Mouse (Mus musculus) CH12.LX (cell line): ENCODE data around the gene Gbp2b. TPM values are rescaled to one million over a fixed set of nuclear protein-coding genes. Genes with fewer than 3 reads are reported as not detected.
A peak's percentile ranks its signal among the peaks of the same experiment; 100 is the strongest.

Experiments used
- DNase-seq: peaks from one replicate; pipeline ENCODE4 v3.0.0-alpha.2; 2013; ENCODE audit errors: extremely low read depth
- H3K27ac ChIP-seq: 2 replicates; pipeline ENCODE4 v1.5.1; 2012; ENCODE audit warnings: low read depth, mild to moderate bottlenecking, control low read depth, moderate library complexity; ENCODE audit not compliant: insufficient read depth
- H3K27me3 ChIP-seq: replicated peaks from 2 replicates; pipeline ENCODE3; 2012; ENCODE audit warnings: inconsistent platforms
- H3K36me3 ChIP-seq, 2 experiments: replicated peaks in 1 of 2; 2 replicates each; pipeline versions ENCODE3 to v1.6.1; 2012; ENCODE audit warnings: inconsistent platforms in 1 of 2, low read length in 1 of 2, mild to moderate bottlenecking in 1 of 2, mixed read lengths in 1 of 2, moderate library complexity in 1 of 2; ENCODE audit not compliant: control insufficient read depth in 1 of 2, insufficient read depth in 1 of 2
- H3K4me1 ChIP-seq, 2 experiments: 2 replicates each; pipeline ENCODE4 v1.6.1; 2012; ENCODE audit warnings: inconsistent platforms in 1 of 2, moderate library complexity in 1 of 2; ENCODE audit not compliant: insufficient read depth in 2 of 2, control insufficient read depth in 1 of 2
- H3K4me2 ChIP-seq: 2 replicates; pipeline ENCODE4 v1.6.1; 2012; ENCODE audit warnings: low read depth, mild to moderate bottlenecking, control low read depth; ENCODE audit not compliant: poor library complexity, insufficient read depth, severe bottlenecking
- H3K4me3 ChIP-seq, 3 experiments: fragments of 150-350 bp in 1 of 3; sonication (generic) in 1 of 3; replicated peaks in 1 of 3; 2 replicates each; pipeline versions ENCODE3 to v1.5.1; 2011 to 2012; ENCODE audit warnings: low read depth in 2 of 3, low read length in 2 of 3, mild to moderate bottlenecking in 2 of 3, moderate library complexity in 2 of 3, control low read depth in 1 of 3, improper control_type of control experiment in 1 of 3, inconsistent platforms in 1 of 3, mixed read lengths in 1 of 3; ENCODE audit not compliant: poor library complexity in 1 of 3
- H3K79me2 ChIP-seq: replicated peaks from 2 replicates; pipeline ENCODE4 v1.6.1; 2012; ENCODE audit warnings: mild to moderate bottlenecking, moderate library complexity; ENCODE audit not compliant: control insufficient read depth, poor library complexity, insufficient read depth, severe bottlenecking; ENCODE audit errors: extremely low read depth
- H3K9ac ChIP-seq: 2 replicates; pipeline ENCODE4 v1.6.1; 2012; ENCODE audit warnings: low read depth, mild to moderate bottlenecking, control low read depth, moderate library complexity; ENCODE audit not compliant: insufficient read depth
- H3K9me3 ChIP-seq: replicated peaks from 2 replicates; pipeline ENCODE3; 2012; ENCODE audit warnings: low read length, inconsistent platforms, mixed read lengths
- BHLHE40 ChIP-seq: IDR thresholded peaks from 2 replicates; pipeline ENCODE4 v1.6.1; 2011; ENCODE audit warnings: mild to moderate bottlenecking, low read depth, low read length, improper control_type of control experiment
- CHD1 ChIP-seq: IDR thresholded peaks from 2 replicates; pipeline ENCODE4 v1.6.1; 2012; ENCODE audit warnings: low read depth, low read length, improper control_type of control experiment, inconsistent platforms
- CHD2 ChIP-seq: IDR thresholded peaks from 2 replicates; pipeline ENCODE4 v1.6.1; 2011; ENCODE audit warnings: low read length, improper control_type of control experiment
- CTCF ChIP-seq, 2 experiments: IDR thresholded peaks in 1 of 2; conservative IDR thresholded peaks in 1 of 2; 2 replicates each; pipeline ENCODE4 v1.5.1; 2011 to 2012; ENCODE audit warnings: low read depth in 2 of 2, low read length in 2 of 2, improper control_type of control experiment in 1 of 2, inconsistent platforms in 1 of 2, mild to moderate bottlenecking in 1 of 2, moderate library complexity in 1 of 2
- E2F4 ChIP-seq: IDR thresholded peaks from 2 replicates; pipeline ENCODE4 v1.6.1; 2011; ENCODE audit warnings: low read depth, low read length, improper control_type of control experiment; ENCODE audit not compliant: insufficient replicate concordance
- ELF1 ChIP-seq: IDR thresholded peaks from 2 replicates; pipeline ENCODE4 v1.6.1; 2014; ENCODE audit warnings: low read depth, mild to moderate bottlenecking, inconsistent platforms, low read length, improper control_type of control experiment
- EP300 ChIP-seq: IDR thresholded peaks from 2 replicates; pipeline ENCODE4 v1.6.1; 2011; ENCODE audit warnings: low read length, improper control_type of control experiment
- ETS1 ChIP-seq: conservative IDR thresholded peaks from 2 replicates; pipeline ENCODE4 v1.6.1; 2012; ENCODE audit warnings: low read depth, mild to moderate bottlenecking, inconsistent platforms, low read length, improper control_type of control experiment, moderate library complexity
- GABPA ChIP-seq: IDR thresholded peaks from 2 replicates; pipeline ENCODE4 v1.6.1; 2012; ENCODE audit warnings: low read depth, low read length, improper control_type of control experiment, inconsistent platforms; ENCODE audit not compliant: insufficient replicate concordance
- HCFC1 ChIP-seq: IDR thresholded peaks from 2 replicates; pipeline ENCODE4 v1.6.1; 2012; ENCODE audit warnings: low read depth, mild to moderate bottlenecking, inconsistent platforms, low read length, improper control_type of control experiment
- IRF4 ChIP-seq: IDR thresholded peaks from 2 replicates; pipeline ENCODE4 v1.6.1; 2014; ENCODE audit warnings: low read depth, mild to moderate bottlenecking, inconsistent platforms, low read length, improper control_type of control experiment
- JUN ChIP-seq: IDR thresholded peaks from 2 replicates; pipeline ENCODE4 v1.6.1; 2011; ENCODE audit warnings: low read depth, mild to moderate bottlenecking, low read length, improper control_type of control experiment, moderate library complexity; ENCODE audit not compliant: insufficient read depth
- JUND ChIP-seq: conservative IDR thresholded peaks from 2 replicates; pipeline ENCODE4 v1.6.1; 2011; ENCODE audit warnings: low read depth, low read length, improper control_type of control experiment
- KAT2A ChIP-seq: IDR thresholded peaks from 2 replicates; pipeline ENCODE4 v1.6.1; 2012; ENCODE audit warnings: low read length, improper control_type of control experiment, inconsistent platforms; ENCODE audit not compliant: insufficient replicate concordance
- MAX ChIP-seq: IDR thresholded peaks from 2 replicates; pipeline ENCODE4 v1.6.1; 2011; ENCODE audit warnings: low read length, improper control_type of control experiment
- MAZ ChIP-seq: IDR thresholded peaks from 2 replicates; pipeline ENCODE4 v1.6.1; 2012; ENCODE audit warnings: low read depth, mild to moderate bottlenecking, inconsistent platforms, low read length, improper control_type of control experiment, moderate library complexity
- MEF2A ChIP-seq: IDR thresholded peaks from 2 replicates; pipeline ENCODE4 v1.6.1; 2014; ENCODE audit warnings: low read depth, mild to moderate bottlenecking, inconsistent platforms, low read length, improper control_type of control experiment, borderline replicate concordance
- MYC ChIP-seq: IDR thresholded peaks from 2 replicates; pipeline ENCODE4 v1.6.1; 2011; ENCODE audit warnings: low read depth, mild to moderate bottlenecking, improper control_type of control experiment, low read length
- NELFE ChIP-seq: IDR thresholded peaks from 2 replicates; pipeline ENCODE4 v1.6.1; 2011; ENCODE audit warnings: low read depth, low read length, improper control_type of control experiment
- POLR2A ChIP-seq: IDR thresholded peaks from 2 replicates; pipeline ENCODE4 v1.6.1; 2011; ENCODE audit warnings: low read depth, mild to moderate bottlenecking, improper control_type of control experiment, low read length
- POLR2AphosphoS2 ChIP-seq: IDR thresholded peaks from 2 replicates; pipeline ENCODE4 v1.6.1; 2011; ENCODE audit warnings: low read depth, low read length, improper control_type of control experiment
- RAD21 ChIP-seq: IDR thresholded peaks from 2 replicates; pipeline ENCODE4 v1.6.1; 2011; ENCODE audit warnings: low read depth, mild to moderate bottlenecking, low read length, improper control_type of control experiment, moderate library complexity
- RCOR1 ChIP-seq: conservative IDR thresholded peaks from 2 replicates; pipeline ENCODE4 v1.6.1; 2012; ENCODE audit warnings: low read depth, mild to moderate bottlenecking, inconsistent platforms, low read length, improper control_type of control experiment
- SIN3A ChIP-seq: IDR thresholded peaks from 2 replicates; pipeline ENCODE4 v1.6.1; 2012; ENCODE audit warnings: low read length, improper control_type of control experiment, inconsistent platforms
- SMC3 ChIP-seq: IDR thresholded peaks from 2 replicates; pipeline ENCODE4 v1.6.1; 2011; ENCODE audit warnings: low read depth, low read length, improper control_type of control experiment
- TBP ChIP-seq: conservative IDR thresholded peaks from 2 replicates; pipeline ENCODE4 v1.6.1; 2011; ENCODE audit warnings: low read depth, low read length, improper control_type of control experiment
- TCF12 ChIP-seq: IDR thresholded peaks from 2 replicates; pipeline ENCODE4 v1.6.1; 2014; ENCODE audit warnings: low read depth, mild to moderate bottlenecking, inconsistent platforms, low read length, improper control_type of control experiment
- UBTF ChIP-seq: IDR thresholded peaks from 2 replicates; pipeline ENCODE4 v1.6.1; 2012; ENCODE audit warnings: low read depth, mild to moderate bottlenecking, inconsistent platforms, low read length, improper control_type of control experiment, moderate library complexity
- USF1 ChIP-seq: IDR thresholded peaks from 2 replicates; pipeline ENCODE4 v1.6.1; 2014; ENCODE audit warnings: low read depth, mild to moderate bottlenecking, inconsistent platforms, low read length, improper control_type of control experiment
- USF2 ChIP-seq: conservative IDR thresholded peaks from 2 replicates; pipeline ENCODE4 v1.6.1; 2011; ENCODE audit warnings: low read depth, low read length, improper control_type of control experiment
- ZC3H11A ChIP-seq: IDR thresholded peaks from 2 replicates; pipeline ENCODE4 v1.6.1; 2012; ENCODE audit warnings: low read depth, mild to moderate bottlenecking, inconsistent platforms, low read length, improper control_type of control experiment
- ZKSCAN1 ChIP-seq: IDR thresholded peaks from 2 replicates; pipeline ENCODE4 v1.6.1; 2012; ENCODE audit warnings: low read depth, inconsistent platforms, low read length, improper control_type of control experiment, borderline replicate concordance
- ZMIZ1 ChIP-seq: IDR thresholded peaks from 2 replicates; pipeline ENCODE4 v1.6.1; 2012; ENCODE audit warnings: low read depth, mild to moderate bottlenecking, inconsistent platforms, low read length, improper control_type of control experiment
- ZNF384 ChIP-seq: IDR thresholded peaks from 2 replicates; pipeline ENCODE4 v1.6.1; 2012; ENCODE audit warnings: low read depth, low read length, improper control_type of control experiment, inconsistent platforms
- dilution Hi-C: fragments of 300-500 bp; cut with MboI; formaldehyde crosslinking; loops from 2 replicates; pipeline ENCODE4 v1.14.3; 2020; ENCODE audit warnings: low sequenced_read_pairs; ENCODE audit not compliant: extremely low pct_unique_long_range_greater_than_20kb, extremely low pct_ligation_motif_present
- in situ Hi-C: fragments of 300-500 bp; cut with MboI; formaldehyde crosslinking; loops from 3 replicates; pipeline ENCODE4 v1.14.3; 2019; ENCODE audit warnings: low sequenced_read_pairs, low pct_ligation_motif_present, low pct_unique_long_range_greater_than_20kb, mixed read lengths
- polyA plus RNA-seq: library from polyadenylated mRNA; unstranded; fragments of >175 nt; gene quantifications from 2 replicates; pipeline ENCODE4 v1.2.1, GENCODE M21; 2012; ENCODE audit warnings: low read depth; ENCODE audit not compliant: insufficient read length
- total RNA-seq, 2 experiments: library from RNA; depleted of rRNA; stranded (reverse); fragments of 300-350 nt in 1 of 2; fragments of >200 nt in 1 of 2; gene quantifications; 2 replicates each; pipeline ENCODE4 v1.2.3; 2012 to 2014

The Gbp2b gene
- total and polyA plus RNA-seq, 3 experiments, result 0.04 to 0.74 (median 0.41) TPM

DNA sequence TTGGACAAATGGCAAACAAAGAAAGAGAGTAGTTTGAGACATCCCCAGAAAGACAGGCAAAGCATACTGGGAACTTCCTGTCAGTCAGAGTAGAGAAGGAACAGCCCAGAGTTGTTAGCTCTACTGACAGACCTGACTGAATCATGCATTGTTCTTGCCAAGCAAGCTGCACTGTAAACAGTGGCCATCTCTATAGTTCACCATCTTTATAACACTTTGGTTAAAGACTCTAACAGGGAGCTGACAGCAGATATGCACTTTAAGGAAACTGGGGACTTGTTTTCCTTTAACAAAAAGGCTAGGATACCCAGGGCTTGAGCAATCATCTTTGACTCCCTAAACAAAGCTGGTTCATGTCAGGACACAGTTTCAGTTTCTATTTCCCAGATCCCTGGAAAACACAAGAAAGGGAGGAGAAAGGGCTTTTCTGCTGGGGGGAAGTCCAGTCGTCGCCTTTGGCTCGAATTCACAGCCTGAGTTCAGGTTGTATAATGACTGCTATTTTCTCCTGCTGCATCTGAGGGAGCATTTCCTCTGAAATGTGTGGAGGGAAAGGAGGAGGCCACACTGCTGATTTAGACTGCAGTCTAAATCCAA, 34.9 kb upstream of the Gbp2b start, which contains the start of gene Gbp3 (continued):
- TF ChIP-seq ZKSCAN1 (no peak), EP300 (no peak; the same call in 1 of the 2 replicates), TCF12 (peak; percentile 41; the same call in 1 of the 2 replicates), MEF2A (peak; percentile 40; the same call in 1 of the 2 replicates), ZC3H11A (no peak), POLR2AphosphoS2 (no peak), ZNF384 (no peak)
- TF ChIP-seq, all 38 proteins: peak for 7

GRCm38 (mm10) chr3:142560296-142560948, 34.2 kb upstream of the Gbp2b start:
- Histone ChIP-seq H3K9ac (peak overlapping the region; percentile 78), H3K4me2 (peak overlapping the region; percentile 97), H3K4me1 (peaks cover 12 to 37% of the 10 kb centered on the region in 2 experiments), H3K27me3 (no peaks in the 10 kb centered on the region), H3K4me3 (peak overlapping the region; percentile 55 to 69 (median 64)), H3K79me2 (peaks cover 18% of the 10 kb centered on the region), H3K36me3 (peaks cover 18 to 27% of the 10 kb centered on the region in 2 experiments), H3K27ac (peak overlapping the region; percentile 94), H3K9me3 (no peaks in the 10 kb centered on the region)
- DNase-seq, result peak; percentile 99
- in situ Hi-C loops (loop anchor here (5.0 to 10.0 kb wide), 2 partner anchors 68 to 144 kb away; partner anchors contain the start of genes Gbp5 and Kyat3), dilution Hi-C loops (no loop called here)
- TF ChIP-seq JUND (peak; percentile 95), MYC (peak; percentile 98), SIN3A (peak; percentile 94), RCOR1 (peak; percentile 98), ETS1 (peak; percentile 99), CHD1 (peak; percentile 94), ZNF384 (peak; percentile 96), ELF1 (peak; percentile 7; the same call in 1 of the 2 replicates), MEF2A (peak; percentile 90), E2F4 (peak; percentile 80; the same call in 1 of the 2 replicates), KAT2A (no peak), SMC3 (peak; percentile 100), POLR2A (peak; percentile 72), USF2 (no peak; the same call in 1 of the 2 replicates), BHLHE40 (peak; percentile 86), TBP (peak; percentile 52; the same call in 1 of the 2 replicates), ZMIZ1 (peak; percentile 68), UBTF (0 out of 2 replicates have a peak, but pooled peaks have one; percentile 31), MAZ (peak; percentile 88), NELFE (peak; percentile 74), CHD2 (peak; percentile 89), IRF4 (peak; percentile 100), ZKSCAN1 (no peak), HCFC1 (peak; percentile 29; the same call in 1 of the 2 replicates), EP300 (peak; percentile 99), ZC3H11A (peak; percentile 89), JUN (peak; percentile 97), POLR2AphosphoS2 (peak; percentile 22; the same call in 1 of the 2 replicates), CTCF (conservative IDR thresholded peaks at IDR 0.05 in 1 of 2, IDR thresholded peaks at IDR 0.05 in 1 of 2; ENCODE audit: low read depth in 2 of 2, low read length in 2 of 2) (peak; percentile 100), MAX (peak; percentile 88; the same call in 1 of the 2 replicates), USF1 (no peak), GABPA (no peak), RAD21 (peak; percentile 98)
